Mouse (Mus musculus): ENCODE data around the gene Gm20517.

Gene Gm20517

GRCm38 (mm10) chr17:47610849-47611660 lies at the start of gene Gm20517, which contains the start of the genes Bysl and Med20:
TSS of gene Gm20517 (plus strand) at chr17:47611589.
TSS of gene Bysl (minus strand) at chr17:47611492.
TSS of gene Med20 (plus strand) at chr17:47611582.
- peak; percentile 98 for DNase-seq

- DNase-seq = no peak
Measured at GRCm38 (mm10) chr17:47562875-47563274, 48.5 kb upstream of the Gm20517 start.

- no peak for DNase-seq
Measured at GRCm38 (mm10) chr17:47564612-47565011, 46.8 kb upstream of the Gm20517 start.

GRCm38 (mm10) chr17:47566133-47566532 lies 45.3 kb upstream of the Gm20517 start:
- no peak for DNase-seq

GRCm38 (mm10) chr17:47567271-47567670 lies 44.1 kb upstream of the Gm20517 start:
- peak; percentile 56 for DNase-seq

GRCm38 (mm10) chr17:47568389-47568788 lies 43.0 kb upstream of the Gm20517 start:
- DNase-seq = no peak

GRCm38 (mm10) chr17:47568951-47569527 lies 42.4 kb upstream of the Gm20517 start:
- no peak for DNase-seq

GRCm38 (mm10) chr17:47571621-47572020 lies 39.8 kb upstream of the Gm20517 start:
- no peak for DNase-seq

- no peak for DNase-seq
Measured at GRCm38 (mm10) chr17:47572436-47572835, 39.0 kb upstream of the Gm20517 start.

GRCm38 (mm10) chr17:47574028-47574427 lies 37.4 kb upstream of the Gm20517 start:
- DNase-seq = peak; percentile 62

- no peak for DNase-seq
Measured at GRCm38 (mm10) chr17:47574830-47575229, 36.6 kb upstream of the Gm20517 start.

- DNase-seq = no peak
Measured at GRCm38 (mm10) chr17:47578655-47579054, 32.7 kb upstream of the Gm20517 start.

GRCm38 (mm10) chr17:47580962-47581361 lies 30.4 kb upstream of the Gm20517 start:
- DNase-seq = no peak

- no peak for DNase-seq
Measured at GRCm38 (mm10) chr17:47588517-47588916, 22.9 kb upstream of the Gm20517 start.

- DNase-seq = no peak
Measured at GRCm38 (mm10) chr17:47591073-47591472, 20.3 kb upstream of the Gm20517 start.

GRCm38 (mm10) chr17:47593215-47593853 lies 18.1 kb upstream of the Gm20517 start:
- peak; percentile 98 for DNase-seq

GRCm38 (mm10) chr17:47593854-47594182 lies 17.6 kb upstream of the Gm20517 start:
- no peak for DNase-seq

GRCm38 (mm10) chr17:47594183-47594968 lies 17.0 kb upstream of the Gm20517 start:
- DNase-seq = peak; percentile 66

- DNase-seq = no peak
Measured at GRCm38 (mm10) chr17:47594969-47595247, 16.5 kb upstream of the Gm20517 start.

GRCm38 (mm10) chr17:47595248-47596161 lies 15.9 kb upstream of the Gm20517 start:
- peak; percentile 76 for DNase-seq

- DNase-seq = peak; percentile 24
Measured at GRCm38 (mm10) chr17:47596162-47596838, 15.1 kb upstream of the Gm20517 start.

- no peak for DNase-seq
Measured at GRCm38 (mm10) chr17:47596839-47597164, 14.6 kb upstream of the Gm20517 start.

Measured in lung, postnatal 10 days (tissue).